Mouse (Mus musculus): ENCODE results near the gene Pimreg.

Pimreg gene

DNA sequence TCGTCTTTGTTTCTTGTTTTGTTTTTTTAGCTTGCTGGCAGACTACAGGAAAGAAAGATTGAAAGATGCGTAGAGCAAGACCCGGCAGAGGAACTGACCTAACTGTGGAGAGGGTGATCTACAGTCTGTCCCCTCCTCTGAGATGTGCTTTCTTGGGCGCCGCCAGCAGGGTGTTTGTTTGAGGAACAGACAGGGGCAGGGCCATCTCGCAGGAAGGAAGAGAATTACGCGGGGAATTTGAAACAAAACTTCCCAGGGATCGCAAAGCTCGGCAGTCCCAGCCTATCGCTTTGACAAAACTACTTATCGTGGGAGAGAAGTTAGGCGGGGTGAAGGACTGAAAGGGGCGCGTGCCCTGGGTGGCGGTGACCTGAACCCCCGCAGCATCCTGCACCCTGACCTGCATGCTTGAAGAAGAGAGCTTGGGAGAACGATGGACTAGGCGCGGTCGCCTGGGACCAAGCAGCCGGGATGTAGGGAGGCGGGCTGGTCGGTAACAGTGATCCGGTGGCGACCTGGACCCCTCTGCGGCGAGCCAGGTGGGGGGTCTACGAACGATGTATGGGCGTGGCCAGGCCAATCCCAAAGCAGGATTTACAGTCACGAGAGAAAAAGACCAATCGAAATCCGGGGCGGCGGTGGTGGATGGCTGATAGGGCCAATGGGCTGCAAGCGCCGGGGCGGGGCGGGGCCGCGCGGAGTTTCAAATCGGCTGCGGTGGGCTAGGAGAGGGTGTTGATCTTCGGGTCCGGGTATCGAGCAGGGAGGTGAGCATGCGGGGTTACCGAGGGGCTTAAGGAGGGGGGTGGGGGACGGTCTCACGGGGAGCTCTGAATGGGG, at the start of gene Pimreg:
TSS of gene Pimreg (plus strand) at position 265 of the 840 bp plus-strand sequence.
- in situ Hi-C loops (cut with MboI; ENCODE audit: unreplicated experiment in 2 of 2) = loop anchor here (25.0 kb wide), 1 partner anchor 1030 kb away; the partner anchor contains the start of genes Derl2 (in 2 of the 2), Dhx33 (in 2 of the 2) and Mis12 (in 2 of the 2)

DNA sequence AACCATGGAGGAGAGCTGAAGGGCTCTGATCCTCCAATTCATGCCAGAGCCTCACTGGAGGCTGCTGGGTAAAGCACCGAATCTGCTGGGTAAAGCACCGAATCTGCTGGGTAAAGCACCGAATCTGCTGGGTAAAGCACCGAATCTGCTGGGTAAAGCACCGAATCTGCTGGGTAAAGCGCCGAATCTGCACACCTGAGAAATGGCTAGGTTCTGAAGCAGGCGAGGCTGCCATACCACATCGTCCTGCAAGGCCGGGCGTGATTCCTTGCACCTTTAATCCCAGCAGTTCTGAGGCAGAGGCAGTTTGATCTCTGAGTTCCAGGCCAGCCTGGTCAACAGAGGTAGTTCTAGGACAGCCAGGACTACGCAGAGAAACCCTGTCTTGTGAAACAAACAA, 49.4 kb upstream of the Pimreg start:
- in situ Hi-C loops (cut with MboI; ENCODE audit: unreplicated experiment in 2 of 2) = loop anchor here in 1 of 2 experiments (5.0 kb wide), 1 partner anchor 45 kb away; no protein-coding TSS in a partner anchor

GRCm38 (mm10) chr11:71995968-71996511, 45.8 kb upstream of the Pimreg start:
- in situ Hi-C loops (cut with MboI; ENCODE audit: unreplicated experiment in 2 of 2) = no loop called here

DNA sequence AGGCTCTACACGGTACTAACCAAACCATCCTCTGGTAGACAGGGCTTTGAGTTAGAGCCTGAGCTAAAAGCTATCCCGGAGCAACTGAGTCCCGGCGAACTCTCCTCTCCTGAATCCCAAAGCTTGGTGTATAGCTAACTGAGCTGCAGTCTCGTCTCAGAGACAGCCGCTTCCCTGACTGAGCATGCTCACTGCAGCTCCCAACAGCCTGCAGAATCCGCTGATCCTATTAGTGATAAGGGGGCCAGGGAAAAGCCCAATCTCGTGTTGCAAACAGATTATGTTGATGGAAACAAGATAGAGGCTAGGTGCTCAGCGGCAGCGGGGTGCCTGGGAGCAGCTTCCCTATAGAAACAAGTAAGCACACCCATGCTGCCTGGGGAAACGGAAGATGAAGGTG, 45.0 kb upstream of the Pimreg start:
- in situ Hi-C loops (cut with MboI; ENCODE audit: unreplicated experiment in 2 of 2) = no loop called here

DNA sequence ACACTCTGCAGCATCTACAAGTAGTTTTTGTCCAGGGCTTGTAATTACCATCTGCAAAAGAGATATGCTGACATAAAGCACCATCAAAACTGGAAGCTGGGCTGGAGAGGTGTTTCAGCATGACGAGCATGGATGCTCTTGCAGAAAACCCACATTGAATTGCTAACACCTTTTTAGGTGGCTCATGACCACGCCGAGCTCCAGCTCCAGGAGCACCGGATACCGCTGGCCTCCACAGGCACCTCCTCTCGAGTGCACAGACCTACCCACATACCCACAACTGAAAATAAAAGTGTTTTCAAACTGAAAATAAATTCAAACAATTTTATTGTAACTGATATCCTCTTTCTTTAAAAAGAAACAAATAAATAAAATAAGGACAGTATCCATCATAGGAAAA, 41.6 kb upstream of the Pimreg start:
- in situ Hi-C loops (cut with MboI; ENCODE audit: unreplicated experiment in 2 of 2) = no loop called here

DNA sequence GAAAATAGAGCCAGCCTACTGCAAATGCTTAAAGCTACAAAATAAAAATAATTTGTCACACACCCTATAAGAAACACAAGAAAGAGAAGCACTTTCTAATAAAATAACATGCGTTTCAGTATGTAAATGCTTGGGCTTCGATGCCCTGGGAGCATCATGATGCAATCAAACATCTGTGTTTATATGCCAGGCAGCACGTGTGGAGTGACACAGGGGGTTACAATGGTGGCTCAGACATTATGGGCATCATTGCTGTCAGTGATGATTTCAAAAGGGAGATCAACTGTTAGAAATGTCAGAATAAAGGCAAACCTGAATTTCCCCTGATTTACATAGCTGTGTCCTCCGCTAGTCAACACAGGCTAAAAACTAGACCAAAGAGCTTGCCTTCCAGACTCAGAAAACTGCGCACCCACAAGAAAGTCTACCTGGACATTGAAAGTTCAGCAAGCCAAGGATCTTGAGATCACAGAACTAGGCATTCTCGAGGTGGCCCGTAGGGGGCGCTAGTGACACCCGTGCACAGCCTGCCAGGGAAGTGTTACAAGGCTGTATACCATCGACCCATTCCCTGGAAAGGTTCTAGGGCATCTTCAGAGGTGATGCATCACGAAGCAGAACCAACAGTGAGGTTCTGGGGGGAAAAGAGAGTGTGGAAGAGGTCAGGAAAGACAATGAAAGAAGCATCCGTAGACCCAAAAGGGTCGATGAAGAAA, 39.5 kb upstream of the Pimreg start:
- in situ Hi-C loops (cut with MboI; ENCODE audit: unreplicated experiment in 2 of 2) = no loop called here

DNA sequence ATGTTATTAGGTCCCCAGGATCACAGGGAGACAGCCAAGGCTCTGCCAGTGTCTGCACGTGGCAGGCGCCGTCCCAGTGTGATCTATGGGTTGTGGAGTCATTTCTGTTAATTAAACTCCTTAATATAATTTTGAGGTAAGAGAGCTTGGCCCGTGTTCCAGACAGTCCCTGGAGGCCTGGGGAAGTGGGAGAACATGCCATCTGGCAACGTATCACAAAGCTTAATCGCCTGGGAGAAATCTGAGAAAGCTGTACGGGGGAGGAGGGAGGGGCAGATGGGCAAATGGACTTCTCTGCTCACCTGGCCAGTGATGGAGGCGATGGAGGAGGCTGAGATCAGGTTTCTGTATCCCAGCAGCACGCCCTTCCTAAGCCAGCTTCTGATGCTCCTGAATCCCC, 38.7 kb upstream of the Pimreg start:
- in situ Hi-C loops (cut with MboI; ENCODE audit: unreplicated experiment in 2 of 2) = no loop called here

DNA sequence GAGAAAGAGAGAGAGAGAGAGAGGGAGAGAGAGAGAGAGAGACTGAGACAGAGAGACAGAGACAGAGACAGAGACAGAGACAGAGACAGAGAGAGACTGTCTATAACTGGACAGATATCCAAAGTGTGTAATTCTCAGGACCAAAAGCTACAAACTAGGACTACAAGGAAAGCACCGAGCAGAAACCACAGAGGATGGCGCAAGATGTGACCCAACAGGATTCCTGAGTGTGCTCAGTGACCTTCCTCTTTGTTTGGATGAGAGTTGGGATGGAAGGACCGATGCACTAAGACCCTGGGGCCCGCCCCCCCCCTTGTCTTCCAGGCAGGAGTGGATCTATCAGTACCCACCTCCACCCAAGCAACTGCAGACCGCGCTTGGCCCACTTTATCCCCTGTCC, 36.3 kb upstream of the Pimreg start:
- in situ Hi-C loops (cut with MboI; ENCODE audit: unreplicated experiment in 2 of 2) = no loop called here

DNA sequence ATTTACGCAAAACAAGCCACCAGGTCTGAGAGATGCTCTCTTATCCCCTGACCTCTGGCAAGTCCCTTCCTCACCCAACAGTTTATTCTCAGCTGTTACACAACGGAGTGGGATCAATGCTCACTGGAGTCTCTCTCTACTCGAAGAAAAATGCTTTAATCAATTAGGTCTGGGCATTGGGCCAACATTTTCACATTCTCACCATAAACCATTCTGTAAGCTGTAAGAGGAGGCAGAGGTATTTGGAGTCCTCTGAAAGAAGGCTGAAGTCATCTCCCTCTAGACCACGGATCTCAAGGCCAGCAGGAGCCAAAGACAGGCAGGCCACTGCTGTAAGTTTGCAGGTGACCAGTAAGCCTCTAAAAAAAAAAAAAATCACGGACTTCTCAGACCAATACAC, 31.5 kb upstream of the Pimreg start:
- in situ Hi-C loops (cut with MboI; ENCODE audit: unreplicated experiment in 2 of 2) = no loop called here

GRCm38 (mm10) chr11:72010940-72011722, 30.7 kb upstream of the Pimreg start:
- in situ Hi-C loops (cut with MboI; ENCODE audit: unreplicated experiment in 2 of 2) = no loop called here

- in situ Hi-C loops (cut with MboI; ENCODE audit: unreplicated experiment in 2 of 2) = no loop called here
Measured at GRCm38 (mm10) chr11:72011955-72012354, 29.9 kb upstream of the Pimreg start.

GRCm38 (mm10) chr11:72014674-72015073, 27.2 kb upstream of the Pimreg start:
- in situ Hi-C loops (cut with MboI; ENCODE audit: unreplicated experiment in 2 of 2) = no loop called here

DNA sequence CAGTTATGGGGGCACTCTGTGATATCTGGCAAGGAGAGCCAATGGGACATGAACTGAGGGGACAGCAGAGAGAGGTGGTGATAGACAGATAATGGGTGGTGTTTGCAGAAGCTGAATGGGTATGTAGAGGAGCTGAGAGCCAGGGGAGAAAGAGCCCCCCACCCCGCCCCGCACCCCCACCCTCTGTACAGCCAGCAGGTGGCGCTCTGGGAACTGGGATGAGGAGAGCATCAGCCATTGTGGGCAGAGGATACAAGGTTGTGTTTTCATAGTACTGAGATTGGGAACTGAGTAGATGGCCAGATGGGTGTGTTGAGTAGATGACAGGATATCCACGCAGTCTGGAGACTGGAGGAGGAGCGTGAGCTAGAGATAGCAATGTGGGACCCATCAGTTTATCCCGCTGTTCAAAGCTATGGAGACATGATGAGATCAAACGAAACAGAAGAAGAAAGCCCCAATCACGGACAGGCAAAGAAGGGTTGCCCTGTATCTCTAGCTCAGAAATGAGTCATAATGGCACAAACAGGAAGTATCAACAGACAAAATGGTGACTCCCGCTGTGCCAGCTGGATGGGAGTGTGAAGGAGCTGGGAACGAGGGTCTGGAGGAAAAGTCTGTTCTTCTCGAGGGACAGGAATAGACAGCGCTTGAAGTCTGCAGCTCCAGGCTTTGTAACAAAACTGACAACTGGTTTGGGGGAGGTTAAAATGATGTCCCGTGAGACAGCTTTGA, 25.1 kb upstream of the Pimreg start:
- in situ Hi-C loops (cut with MboI; ENCODE audit: unreplicated experiment in 2 of 2) = no loop called here

DNA sequence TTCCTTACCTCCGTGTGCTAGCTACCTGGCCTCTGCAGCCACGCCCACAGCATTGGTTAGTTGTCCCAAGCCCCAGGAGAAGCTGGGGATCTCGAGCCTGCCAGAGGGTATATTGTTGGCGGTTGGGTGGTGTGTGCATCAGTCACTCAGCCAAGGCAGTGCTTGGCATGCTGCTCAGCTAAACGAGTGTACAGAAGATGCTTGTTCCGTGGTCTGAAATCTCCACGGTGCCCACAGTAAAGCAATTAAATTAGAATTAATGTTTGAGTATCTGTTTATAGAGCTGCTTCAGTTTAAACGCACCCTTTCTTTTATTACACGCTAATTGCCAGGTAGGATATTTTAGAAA, 24.6 kb upstream of the Pimreg start:
- in situ Hi-C loops (cut with MboI; ENCODE audit: unreplicated experiment in 2 of 2) = no loop called here

- in situ Hi-C loops (cut with MboI; ENCODE audit: unreplicated experiment in 2 of 2) = loop anchor here (5.0 to 10.0 kb wide), 4 partner anchors 164 to 464 kb away; no protein-coding TSS in a partner anchor
Measured at GRCm38 (mm10) chr11:72021015-72021414, 20.8 kb upstream of the Pimreg start.

- in situ Hi-C loops (cut with MboI; ENCODE audit: unreplicated experiment in 2 of 2) = loop anchor here (5.0 to 10.0 kb wide), 4 partner anchors 166 to 466 kb away; no protein-coding TSS in a partner anchor
Measured at GRCm38 (mm10) chr11:72022827-72023226, 19.0 kb upstream of the Pimreg start.

DNA sequence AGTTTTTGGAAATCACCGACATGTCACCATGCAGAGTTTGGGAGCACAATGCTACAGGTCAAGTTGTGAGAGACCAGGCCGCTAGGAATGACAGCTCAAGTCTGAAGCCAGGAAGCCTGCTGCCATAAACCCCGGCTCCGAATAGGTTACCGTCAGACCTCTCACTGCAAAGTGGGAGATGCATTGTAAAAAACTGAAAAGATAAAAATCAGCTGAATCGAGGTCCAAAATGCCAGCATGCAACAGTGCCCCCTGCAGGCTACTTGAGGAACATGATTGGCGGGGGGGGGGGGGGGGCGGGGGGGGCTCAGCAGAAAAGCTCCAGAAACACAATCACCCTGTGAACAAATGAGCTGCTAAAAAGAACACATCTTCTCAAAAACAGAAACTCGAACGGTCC, 18.3 kb upstream of the Pimreg start:
- in situ Hi-C loops (cut with MboI; ENCODE audit: unreplicated experiment in 2 of 2) = loop anchor here (5.0 to 10.0 kb wide), 4 partner anchors 166 to 466 kb away; no protein-coding TSS in a partner anchor

DNA sequence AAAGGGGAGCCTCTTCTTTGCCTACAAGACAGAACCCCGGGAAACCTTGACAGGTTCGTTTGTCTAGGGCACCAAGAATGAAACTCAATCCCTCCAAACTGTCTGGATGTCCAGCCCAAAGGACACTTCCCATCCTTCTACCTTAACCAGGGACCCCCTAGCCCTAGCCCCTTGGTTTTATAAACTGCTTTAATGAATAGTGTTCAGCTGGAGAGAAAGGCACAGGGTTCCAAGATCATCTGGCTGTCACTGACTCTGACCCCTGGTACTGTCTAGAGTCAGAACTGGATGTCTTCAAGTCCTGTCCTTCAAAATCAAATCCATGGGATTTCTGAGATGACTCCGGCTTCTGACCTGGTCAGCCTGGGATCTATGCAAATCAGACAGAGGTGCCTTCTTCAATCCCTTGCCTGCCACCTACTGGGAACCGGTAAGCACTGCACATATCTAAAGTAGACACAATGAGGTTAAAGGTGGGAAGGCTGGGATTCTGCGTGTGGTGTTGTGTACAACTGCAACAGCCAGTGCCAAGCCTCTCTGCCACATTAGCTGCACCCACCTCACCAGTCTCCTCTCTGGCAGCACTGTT, 17.5 kb upstream of the Pimreg start:
- in situ Hi-C loops (cut with MboI; ENCODE audit: unreplicated experiment in 2 of 2) = loop anchor here (5.0 to 10.0 kb wide), 4 partner anchors 167 to 467 kb away; no protein-coding TSS in a partner anchor

DNA sequence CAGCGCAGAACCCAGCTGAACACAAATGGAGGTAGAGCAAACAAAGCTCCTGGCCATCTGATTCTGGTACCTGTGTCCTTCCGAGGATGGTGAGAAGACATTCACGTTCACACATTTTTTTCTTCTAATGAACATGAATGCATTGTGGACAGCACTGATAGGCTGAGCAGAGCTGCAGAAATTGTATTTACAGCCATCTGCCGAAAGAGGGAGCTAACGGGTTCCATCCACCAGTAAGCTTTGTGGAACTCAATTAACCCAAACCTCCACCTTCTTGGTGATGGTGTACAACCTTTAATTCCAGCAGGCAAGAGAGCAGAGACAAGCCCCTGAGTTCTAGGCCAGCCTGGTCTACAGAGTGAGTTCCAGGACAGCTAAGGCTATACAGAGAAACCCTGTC, 16.0 kb upstream of the Pimreg start:
- in situ Hi-C loops (cut with MboI; ENCODE audit: unreplicated experiment in 2 of 2) = loop anchor here (10.0 to 25.0 kb wide), 3 partner anchors 351 to 1014 kb away; partner anchors contain the start of genes Derl2 (in 2 of the 2), Dhx33 (in 2 of the 2) and Mis12 (in 2 of the 2)

Data from v-Abl transformed pro-B cells (cell line).